Mouse (Mus musculus): ENCODE measurements at regions not wholly inside any gene's neighbourhood (a gene's known extent, or its start where the extent isn't known, plus 50 kb on each side); places are given as distances from the start of the nearest gene placed in this dataset.

DNA sequence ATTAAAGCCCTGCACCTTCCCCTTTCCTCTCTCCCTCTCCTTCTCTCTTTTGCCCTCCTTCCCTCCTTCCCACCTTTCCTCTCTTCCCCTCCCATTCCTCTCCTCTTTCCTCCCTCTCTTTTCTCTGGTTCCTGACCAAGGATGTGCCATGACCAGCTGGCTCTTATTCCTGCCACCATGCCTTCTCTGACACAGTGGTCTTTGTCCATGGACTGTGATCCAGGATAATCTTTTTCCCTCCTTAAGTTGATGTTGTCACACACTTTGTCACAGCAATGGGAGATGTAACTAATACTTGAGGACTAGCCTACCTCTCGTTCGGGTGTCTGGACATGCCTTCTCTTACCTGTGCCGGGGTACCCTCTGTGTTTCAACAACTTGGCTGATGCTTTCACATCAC is 86.4 kb downstream of the Anapc4 start:
- TF ChIP-seq CTCF (IDR thresholded peaks at IDR 0.05; ENCODE audit: control insufficient read depth, insufficient read depth, insufficient read length) = no peak
- TF ChIP-seq USF1 (IDR thresholded peaks at IDR 0.05; ENCODE audit: low read depth) = no peak
- no peak for TF ChIP-seq CEBPB (IDR thresholded peaks at IDR 0.05; ENCODE audit: low read depth)
- no peak for TF ChIP-seq MYOG (IDR thresholded peaks at IDR 0.05; ENCODE audit: control insufficient read depth, extremely low read depth, insufficient read length)
- no peak for TF ChIP-seq MAX (IDR thresholded peaks at IDR 0.05)
- TF ChIP-seq MYOD1 (IDR thresholded peaks at IDR 0.05; ENCODE audit: control insufficient read depth, insufficient read length, low read depth) = no peak
- TF ChIP-seq FOSL1 (IDR thresholded peaks at IDR 0.05; ENCODE audit: insufficient read depth, low read length, poor library complexity, severe bottlenecking) = no peak
